Mouse (Mus musculus) MEL (cell line): ENCODE results near the gene Itga5. TPM values are rescaled to one million over a fixed set of nuclear protein-coding genes. Genes with fewer than 3 reads are reported as not detected.

Experiments
- DNase-seq: peaks from one replicate; pipeline ENCODE4 v3.0.0; 2011; ENCODE audit warnings: low read depth, low spot score
- H3K27ac ChIP-seq: 2 replicates; pipeline ENCODE4 v1.5.1; 2012; ENCODE audit warnings: low read depth, mild to moderate bottlenecking, control low read depth, low read length, moderate library complexity; ENCODE audit not compliant: control insufficient read depth
- H3K27me3 ChIP-seq, 2 experiments: fragments of 150-350 bp in 1 of 2; sonication (generic) in 1 of 2; 2 replicates each; pipeline ENCODE4 v1.6.1; 2012; ENCODE audit warnings: low read length in 2 of 2, mild to moderate bottlenecking in 2 of 2, improper control_type of control experiment in 1 of 2, moderate library complexity in 1 of 2; ENCODE audit not compliant: insufficient read depth in 2 of 2, control insufficient read depth in 1 of 2
- H3K36me3 ChIP-seq, 2 experiments: 2 replicates each; pipeline ENCODE4 v1.6.1; 2012 to 2014; ENCODE audit warnings: low read length in 2 of 2, improper control_type of control experiment in 1 of 2, inconsistent platforms in 1 of 2, mild to moderate bottlenecking in 1 of 2; ENCODE audit not compliant: insufficient read depth in 2 of 2, control insufficient read depth in 1 of 2
- H3K4me1 ChIP-seq, 2 experiments: fragments of 150-350 bp in 1 of 2; sonication (generic) in 1 of 2; 2 replicates each; pipeline ENCODE4 v1.6.1; 2012; ENCODE audit warnings: low read length in 2 of 2, improper control_type of control experiment in 1 of 2, mild to moderate bottlenecking in 1 of 2; ENCODE audit not compliant: insufficient read depth in 2 of 2, control insufficient read depth in 1 of 2
- H3K4me3 ChIP-seq, 2 experiments: fragments of 150-350 bp in 1 of 2; sonication (generic) in 1 of 2; 2 replicates each; pipeline ENCODE4 v1.5.1; 2012; ENCODE audit warnings: low read depth in 2 of 2, low read length in 2 of 2, mild to moderate bottlenecking in 2 of 2, moderate library complexity in 2 of 2, control low read depth in 1 of 2, improper control_type of control experiment in 1 of 2; ENCODE audit not compliant: control insufficient read depth in 1 of 2, insufficient read depth in 1 of 2
- H3K79me2 ChIP-seq: 2 replicates; pipeline ENCODE4 v1.6.1; 2012; ENCODE audit warnings: mild to moderate bottlenecking, low read length, moderate library complexity; ENCODE audit not compliant: control insufficient read depth, poor library complexity, insufficient read depth
- H3K9ac ChIP-seq: 2 replicates; pipeline ENCODE4 v1.6.1; 2012; ENCODE audit warnings: low read depth, mild to moderate bottlenecking, control low read depth, low read length, moderate library complexity; ENCODE audit not compliant: control insufficient read depth, poor library complexity, severe bottlenecking
- H3K9me3 ChIP-seq: fragments of 150-350 bp; sonication (generic); replicated peaks from 2 replicates; pipeline ENCODE4 v1.6.1; 2012; ENCODE audit warnings: mild to moderate bottlenecking, low read length, improper control_type of control experiment, moderate library complexity; ENCODE audit not compliant: insufficient read depth
- BHLHE40 ChIP-seq: IDR thresholded peaks from 2 replicates; pipeline ENCODE4 v1.6.1; 2012; ENCODE audit warnings: low read depth, mild to moderate bottlenecking, inconsistent platforms, low read length, improper control_type of control experiment, borderline replicate concordance
- CHD2 ChIP-seq: IDR thresholded peaks from 2 replicates; pipeline ENCODE4 v1.6.1; 2011; ENCODE audit warnings: low read length, improper control_type of control experiment
- CTCF ChIP-seq, 3 experiments: IDR thresholded peaks in 2 of 3; conservative IDR thresholded peaks in 1 of 3; 2 replicates each; pipeline ENCODE4 v1.5.1; 2011 to 2012; ENCODE audit warnings: low read length in 3 of 3, low read depth in 2 of 3, mild to moderate bottlenecking in 2 of 3, improper control_type of control experiment in 1 of 3, inconsistent platforms in 1 of 3, mixed read lengths in 1 of 3, moderate library complexity in 1 of 3; ENCODE audit not compliant: control insufficient read depth in 1 of 3, insufficient read depth in 1 of 3, poor library complexity in 1 of 3, severe bottlenecking in 1 of 3
- EP300 ChIP-seq, 2 experiments: IDR thresholded peaks; 2 replicates each; pipeline ENCODE4 v1.6.1; 2011; ENCODE audit warnings: improper control_type of control experiment in 2 of 2, low read length in 2 of 2, low read depth in 1 of 2, mild to moderate bottlenecking in 1 of 2
- JUND ChIP-seq: IDR thresholded peaks from 2 replicates; pipeline ENCODE4 v1.6.1; 2011; ENCODE audit warnings: low read depth, mild to moderate bottlenecking, improper control_type of control experiment, low read length
- MAZ ChIP-seq: IDR thresholded peaks from 2 replicates; pipeline ENCODE4 v1.6.1; 2012; ENCODE audit warnings: low read depth, mild to moderate bottlenecking, inconsistent platforms, low read length, improper control_type of control experiment
- RAD21 ChIP-seq: IDR thresholded peaks from 2 replicates; pipeline ENCODE4 v1.6.1; 2011; ENCODE audit warnings: mild to moderate bottlenecking, low read depth, low read length, improper control_type of control experiment
- RCOR1 ChIP-seq: IDR thresholded peaks from 2 replicates; pipeline ENCODE4 v1.6.1; 2012; ENCODE audit warnings: low read depth, mild to moderate bottlenecking, inconsistent platforms, low read length, improper control_type of control experiment
- UBTF ChIP-seq: IDR thresholded peaks from 2 replicates; pipeline ENCODE4 v1.6.1; 2012; ENCODE audit warnings: low read depth, mild to moderate bottlenecking, inconsistent platforms, low read length, improper control_type of control experiment, moderate library complexity, borderline replicate concordance; ENCODE audit not compliant: insufficient read depth
- polyA plus RNA-seq, 2 experiments: library from polyadenylated mRNA; stranded (reverse) in 1 of 2; unstranded in 1 of 2; fragments of >175 nt in 1 of 2; fragments of >200 nt in 1 of 2; gene quantifications; 2 replicates each; pipeline versions ENCODE4 v1.2.1 to v1.2.4; 2012; ENCODE audit warnings: low replicate concordance in 2 of 2, low read depth in 1 of 2; ENCODE audit not compliant: insufficient read length in 2 of 2, insufficient read depth in 1 of 2, missing spikeins in 1 of 2
- total RNA-seq: library from RNA; depleted of rRNA; stranded (reverse); fragments of 300-350 nt; gene quantifications from 2 replicates; pipeline ENCODE4 v1.2.3, GENCODE M21; 2012

Gene Itga5
- total and polyA plus RNA-seq, 3 experiments = 6.0 to 17.4 TPM; not detected in 1

- H3K27ac ChIP-seq = no peak overlapping the region
- no peaks in the 10 kb centered on the region for H3K79me2 ChIP-seq
- no peaks in the 10 kb centered on the region; a peak in 1 of 4 replicates for H3K36me3 ChIP-seq
- no peak for DNase-seq
- TF ChIP-seq UBTF (no peak), CTCF (IDR thresholded peaks at IDR 0.05 in 2 of 3, conservative IDR thresholded peaks at IDR 0.05 in 1 of 3; ENCODE audit: control insufficient read depth in 1 of 3, insufficient read depth in 1 of 3, low read depth in 2 of 3, low read length in 3 of 3, poor library complexity in 1 of 3, severe bottlenecking in 1 of 3) (peak; percentile 23 to 31 (median 23); a peak in 4 of 6 replicates), MAZ (no peak)
- H3K9ac ChIP-seq = no peak overlapping the region
- H3K4me3 ChIP-seq = no peak overlapping the region
- no peaks in the 10 kb centered on the region for H3K27me3 ChIP-seq
- H3K9me3 ChIP-seq = no peaks in the 10 kb centered on the region
- H3K4me1 ChIP-seq = no peaks in the 10 kb centered on the region
Measured at GRCm38 (mm10) chr15:103321076-103321475, 45.5 kb downstream of the Itga5 start.

GRCm38 (mm10) chr15:103318201-103318816, 48.3 kb downstream of the Itga5 start:
- H3K9ac ChIP-seq = no peak overlapping the region
- no peak overlapping the region for H3K4me3 ChIP-seq
- TF ChIP-seq RAD21 = no peak
- no peak for TF ChIP-seq RCOR1
- TF ChIP-seq EP300 (IDR thresholded peaks at IDR 0.05; ENCODE audit: low read depth in 1 of 2, low read length in 2 of 2) = no peak
- no peak for TF ChIP-seq CHD2
- H3K27ac ChIP-seq = no peak overlapping the region
- H3K4me1 ChIP-seq = no peaks in the 10 kb centered on the region
- no peaks in the 10 kb centered on the region for H3K79me2 ChIP-seq
- no peak for DNase-seq
- no peaks in the 10 kb centered on the region for H3K27me3 ChIP-seq
- H3K9me3 ChIP-seq = no peaks in the 10 kb centered on the region
- H3K36me3 ChIP-seq = no peaks in the 10 kb centered on the region; a peak in 1 of 4 replicates

GRCm38 (mm10) chr15:103317731-103318130, 48.8 kb downstream of the Itga5 start:
- Histone ChIP-seq H3K27ac (no peak overlapping the region), H3K9ac (no peak overlapping the region), H3K4me1 (no peaks in the 10 kb centered on the region), H3K79me2 (no peaks in the 10 kb centered on the region), H3K27me3 (no peaks in the 10 kb centered on the region), H3K4me3 (no peak overlapping the region), H3K36me3 (no peaks in the 10 kb centered on the region; a peak in 1 of 4 replicates), H3K9me3 (no peaks in the 10 kb centered on the region)
- DNase-seq = no peak
- no peak for TF ChIP-seq JUND
- TF ChIP-seq CTCF (IDR thresholded peaks at IDR 0.05 in 2 of 3, conservative IDR thresholded peaks at IDR 0.05 in 1 of 3; ENCODE audit: control insufficient read depth in 1 of 3, insufficient read depth in 1 of 3, low read depth in 2 of 3, low read length in 3 of 3, poor library complexity in 1 of 3, severe bottlenecking in 1 of 3) = no peak
- TF ChIP-seq RCOR1 = no peak
- no peak for TF ChIP-seq BHLHE40
